Mouse (Mus musculus) small intestine, adult 2 months (tissue): ENCODE measurements around the gene Lrp1.

Experiments
- CTCF ChIP-seq: fragments of 200-500 bp; IDR thresholded peaks from 2 replicates; pipeline ENCODE4 v1.5.1; 2012; ENCODE audit warnings: low read depth, mild to moderate bottlenecking, control low read depth, inconsistent platforms, low read length, moderate library complexity, mixed read lengths; ENCODE audit not compliant: insufficient replicate concordance, insufficient read length; ENCODE audit errors: extremely low read depth
- POLR2A ChIP-seq: fragments of 200-500 bp; IDR thresholded peaks from 2 replicates; pipeline ENCODE4 v1.6.1; 2012; ENCODE audit warnings: low read depth, mild to moderate bottlenecking, control low read depth, inconsistent platforms, low read length, moderate library complexity

DNA sequence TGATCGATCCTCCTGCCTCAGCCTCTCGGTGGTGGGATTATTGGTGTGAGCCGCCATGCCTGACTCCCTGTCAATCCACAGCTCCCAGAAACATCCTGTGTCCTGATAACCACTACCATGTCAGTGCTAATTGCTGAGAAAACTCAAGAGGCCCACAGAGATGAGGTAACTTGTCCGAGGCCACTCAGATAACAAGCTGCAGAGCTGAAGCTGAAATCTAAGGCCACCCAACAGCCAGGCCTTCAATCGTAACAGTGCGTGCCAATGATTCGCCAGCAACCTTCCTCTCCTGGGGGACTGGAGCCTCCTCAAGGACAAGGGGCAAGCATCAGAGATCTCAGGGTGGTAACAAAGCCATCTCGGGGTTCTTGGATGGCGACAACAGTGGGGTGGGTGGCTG, 39.7 kb downstream of the Lrp1 start:
- TF ChIP-seq POLR2A (no peak), CTCF (no peak)
